Mouse (Mus musculus) lung, postnatal 4 days (tissue): ENCODE results near the gene Zfyve28.

ENCODE experiments used
- DNase-seq, 2 experiments: peaks; one replicate each; pipeline ENCODE4 v3.0.0; 2021

Zfyve28 gene

GRCm38 (mm10) chr5:34204911-34205310 is 83.3 kb downstream of the Zfyve28 start:
- DNase-seq, result no peak

GRCm38 (mm10) chr5:34202006-34202405 is 86.2 kb downstream of the Zfyve28 start:
- no peak for DNase-seq

GRCm38 (mm10) chr5:34201396-34201795 is 86.9 kb downstream of the Zfyve28 start:
- peak in 1 of 2 experiments; percentile 46 for DNase-seq

- no peak for DNase-seq
These were observed 89.6 kb downstream of the Zfyve28 start for GRCm38 (mm10) chr5:34198615-34199014.

GRCm38 (mm10) chr5:34197243-34197642 is 91.0 kb downstream of the Zfyve28 start:
- DNase-seq, result no peak

GRCm38 (mm10) chr5:34196423-34196822 is 91.8 kb downstream of the Zfyve28 start:
- DNase-seq, result peak in 1 of 2 experiments; percentile 54

- DNase-seq, result no peak
These were observed 92.5 kb downstream of the Zfyve28 start for GRCm38 (mm10) chr5:34195786-34196185.

GRCm38 (mm10) chr5:34194975-34195662 is 93.1 kb downstream of the Zfyve28 start:
- no peak for DNase-seq

- DNase-seq, result no peak
These were observed 93.8 kb downstream of the Zfyve28 start for GRCm38 (mm10) chr5:34194426-34194825.

- DNase-seq, result peak; percentile 48 to 63
These were observed 96.4 kb downstream of the Zfyve28 start for GRCm38 (mm10) chr5:34191843-34192242.

- DNase-seq, result peak; percentile 70 to 87
These were observed 97.2 kb downstream of the Zfyve28 start for GRCm38 (mm10) chr5:34191021-34191420.

GRCm38 (mm10) chr5:34189521-34189920 is 98.7 kb downstream of the Zfyve28 start:
- DNase-seq, result peak in 1 of 2 experiments; percentile 20

- no peak for DNase-seq
These were observed 99.4 kb downstream of the Zfyve28 start for GRCm38 (mm10) chr5:34188856-34189255.

GRCm38 (mm10) chr5:34187601-34188316 is 100.5 kb downstream of the Zfyve28 start, which contains the start of gene Mxd4:
Mxd4 (minus strand) TSS chr5:34187720.
- peak; percentile 99 to 100 for DNase-seq

GRCm38 (mm10) chr5:34186961-34187391 is 101.3 kb downstream of the Zfyve28 start:
- DNase-seq, result peak; percentile 72 to 85

GRCm38 (mm10) chr5:34186391-34186790 is 101.9 kb downstream of the Zfyve28 start:
- DNase-seq, result peak in 1 of 2 experiments; percentile 47

- DNase-seq, result peak in 1 of 2 experiments; percentile 17
These were observed 102.5 kb downstream of the Zfyve28 start for GRCm38 (mm10) chr5:34185791-34186190.

- DNase-seq, result peak; percentile 3 to 13
These were observed 103.1 kb downstream of the Zfyve28 start for GRCm38 (mm10) chr5:34185051-34185580.

GRCm38 (mm10) chr5:34183976-34184375 is 104.3 kb downstream of the Zfyve28 start:
- DNase-seq, result peak; percentile 3 to 12

- DNase-seq, result peak; percentile 59 to 80
These were observed 104.9 kb downstream of the Zfyve28 start for GRCm38 (mm10) chr5:34183156-34183880.

- DNase-seq, result peak; percentile 10 to 26
These were observed 105.8 kb downstream of the Zfyve28 start for GRCm38 (mm10) chr5:34182486-34182885.

- peak in 1 of 2 experiments; percentile 2 for DNase-seq
These were observed 110.4 kb downstream of the Zfyve28 start for GRCm38 (mm10) chr5:34177821-34178220.

- DNase-seq, result peak in 1 of 2 experiments; percentile 3
These were observed 111.2 kb downstream of the Zfyve28 start for GRCm38 (mm10) chr5:34177091-34177490.
